Mouse (Mus musculus): ENCODE data around the gene Scgb1b19. TPM values are rescaled to one million over a fixed set of nuclear protein-coding genes. Genes with fewer than 3 reads are reported as not detected.
"Not testable (repeated sequence)": the region's sequence is repeated elsewhere in the genome, so short reads cannot be mapped to it uniquely, and the experiment has no call there.

Scgb1b19 gene
- polyA plus RNA-seq (2021): not detected

GRCm38 (mm10) chr7:33286991-33287390 lies at the start of gene Scgb1b19:
Gene Scgb1b19, plus strand, starts transcription at chr7:33287291.
- H3K27me3 ChIP-seq; DNase-seq (ENCODE audit: low read depth, low spot score); POLR2A ChIA-PET; in situ Hi-C loops (cut with MboI; ENCODE audit: low pct_unique_long_range_greater_than_20kb); ATAC-seq; CTCF ChIA-PET: not testable (repeated sequence)

GRCm38 (mm10) chr7:33280238-33280637 lies 6.9 kb upstream of the Scgb1b19 start, which contains the start of gene Scgb2b19:
Gene Scgb2b19, minus strand, starts transcription at chr7:33280338.
- in situ Hi-C loops (cut with MboI; ENCODE audit: low pct_unique_long_range_greater_than_20kb); ATAC-seq; CTCF ChIA-PET; POLR2A ChIA-PET; DNase-seq (ENCODE audit: low read depth, low spot score); H3K27me3 ChIP-seq: not testable (repeated sequence)

Other genes starting within 250 kb of the Scgb1b19 start
- gene Scgb2b17, start 230.7 kb upstream of the Scgb1b19 start, polyA plus RNA-seq (2021): not detected
- gene Scgb1b17, start 223.8 kb upstream of the Scgb1b19 start, polyA plus RNA-seq (2021): not detected
- gene Scgb2b18, start 113.4 kb upstream of the Scgb1b19 start, polyA plus RNA-seq (2021): not detected
- gene Scgb1b18, start 101.7 kb upstream of the Scgb1b19 start, polyA plus RNA-seq (2021): not detected
- gene Scgb2b19, start 7.0 kb upstream of the Scgb1b19 start, polyA plus RNA-seq (2021): not detected
- not detected for gene Scgb2b20, start 79.0 kb downstream of the Scgb1b19 start, polyA plus RNA-seq (2021)
- gene Scgb1b20, start 85.9 kb downstream of the Scgb1b19 start, polyA plus RNA-seq (2021): not detected
- not detected for gene Scgb2b21, start 233.2 kb downstream of the Scgb1b19 start, polyA plus RNA-seq (2021)

Data from Patski (cell line).